ENCODE assay signal across 23 mouse cellular contexts in the genomic region with DNA sequence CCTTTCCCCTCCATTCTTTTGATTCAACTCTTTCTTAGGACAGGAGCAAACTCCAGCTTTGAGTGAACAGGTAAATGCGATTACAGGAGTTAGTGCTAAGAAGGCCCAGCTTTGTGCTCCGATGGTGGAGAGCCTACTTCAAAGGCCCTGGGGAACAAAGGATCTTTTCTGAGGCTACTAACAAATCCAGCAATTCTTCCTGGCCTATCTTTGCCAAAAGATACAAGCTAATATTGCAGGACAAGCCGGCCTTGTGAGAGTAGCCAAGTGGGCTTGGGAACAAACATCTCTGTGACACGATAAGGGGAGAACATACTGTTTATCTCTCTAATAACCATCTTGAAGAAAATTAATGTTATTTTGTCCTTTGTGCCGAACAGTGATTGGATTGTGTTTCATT. TPM values are rescaled to one million over a fixed set of nuclear protein-coding genes. Genes with fewer than 3 reads are reported as not detected.
A peak's percentile ranks its signal among the peaks of the same experiment; 100 is the strongest.
DNase-seq lines count a peak whose midpoint lies in the region; ATAC-seq lines count a peak whose summit lies in the region.
"Had no signal": no experiment of that assay in that cellular context is flagged by ENCODE, and none has a peak within 500 bp of the region (broad histone marks: within the 10 kb centered on the region; RNA-seq: fewer than 3 reads in every experiment).

No protein-coding gene starts in this region.

- H3K27ac ChIP-seq in embryonic facial prominence, embryonic 14.5 days (replicated peaks; ENCODE audit: low read depth, low read length), result no peak overlapping the region
- H3K27ac ChIP-seq in liver, embryonic 12.5 days, result no peak overlapping the region
- H3K27ac ChIP-seq: hindbrain, embryonic 10.5 days; limb, embryonic 13.5 days had no signal

- peaks cover 3% of the 10 kb centered on the region; the same call in 1 of the 2 replicates for H3K4me1 ChIP-seq in embryonic facial prominence, embryonic 14.5 days (ENCODE audit: control insufficient read depth, insufficient read depth, low read length)
- H3K4me1 ChIP-seq in liver, embryonic 12.5 days, result no peaks in the 10 kb centered on the region

- no peak for ATAC-seq in embryonic facial prominence, embryonic 14.5 days (ENCODE audit: low read depth)
- ATAC-seq in liver, embryonic 12.5 days, result no peak
- ATAC-seq: activated CD4-positive, CD25-positive, alpha-beta regulatory T cell, adult 4 months; liver, postnatal 0 days had no signal

- WGBS in embryonic facial prominence, embryonic 14.5 days, result 30% methylated on average over 5 of the region's 5 CpGs
- 68% methylated on average over 5 of the region's 5 CpGs for WGBS in liver, embryonic 12.5 days (ENCODE audit: insufficient replicate concordance)

- H3K9me3 ChIP-seq in embryonic facial prominence, embryonic 14.5 days (ENCODE audit: control insufficient read depth, low read length), result no peaks in the 10 kb centered on the region
- H3K9me3 ChIP-seq in liver, embryonic 12.5 days (replicated peaks), result no peaks in the 10 kb centered on the region
- H3K9me3 ChIP-seq: hindbrain, embryonic 10.5 days; limb, embryonic 13.5 days had no signal

- no peak overlapping the region for H3K9ac ChIP-seq in embryonic facial prominence, embryonic 14.5 days (ENCODE audit: low read depth, low read length)
- no peak overlapping the region for H3K9ac ChIP-seq in liver, embryonic 12.5 days
- H3K9ac ChIP-seq: limb, embryonic 13.5 days; liver, postnatal 0 days had no signal

- H3K36me3 ChIP-seq in embryonic facial prominence, embryonic 14.5 days (ENCODE audit: control insufficient read depth, insufficient read depth, low read length), result no peaks in the 10 kb centered on the region
- no peaks in the 10 kb centered on the region for H3K36me3 ChIP-seq in liver, embryonic 12.5 days
- H3K36me3 ChIP-seq: hindbrain, embryonic 10.5 days; limb, embryonic 13.5 days had no signal

- peak; percentile 16 for DNase-seq in adrenal gland, postnatal 14 days
- DNase-seq in adrenal gland, adult 2 months, result no peak
- DNase-seq in heart, adult 11 months, result peak; percentile 90
- DNase-seq in heart, postnatal 14 days, result no peak
- DNase-seq in lung, postnatal 36 days, result peak; percentile 19
- DNase-seq in lung, postnatal 14 days, result no peak
- peak; percentile 39 for DNase-seq in embryonic facial prominence, embryonic 14.5 days (ENCODE audit: low spot score)
- DNase-seq: cerebellum, adult 2 months; liver, postnatal 0 days; retina, postnatal 1 day had no signal

- no peaks in the 10 kb centered on the region for H3K27me3 ChIP-seq in embryonic facial prominence, embryonic 14.5 days (replicated peaks; ENCODE audit: control insufficient read depth, insufficient read depth, low read length)
- H3K27me3 ChIP-seq in liver, embryonic 12.5 days (replicated peaks), result no peaks in the 10 kb centered on the region
- H3K27me3 ChIP-seq: CH12.LX; limb, embryonic 13.5 days had no signal

- H3K4me3 ChIP-seq in embryonic facial prominence, embryonic 14.5 days (ENCODE audit: low read depth, low read length), result no peak overlapping the region
- no peak overlapping the region for H3K4me3 ChIP-seq in liver, embryonic 12.5 days
- H3K4me3 ChIP-seq: erythroblast, embryonic 14.5 days; hindbrain, embryonic 10.5 days; limb, embryonic 13.5 days had no signal

- intact Hi-C loops in heart, postnatal 14 days (cut with DNase I), result no loop called here

- H3K4me2 ChIP-seq in embryonic facial prominence, embryonic 14.5 days (ENCODE audit: low read depth, low read length), result no peak overlapping the region
- no peak overlapping the region for H3K4me2 ChIP-seq in liver, embryonic 12.5 days
- H3K4me2 ChIP-seq: limb, embryonic 13.5 days had no signal

RNA-seq across cellular contexts. Expression of gene Nox3, which starts 54.6 kb away (rescaled TPM):
- total RNA-seq in adrenal gland, postnatal 14 days (2021), result not detected in 2 replicates
- not detected for total RNA-seq in adrenal gland, adult 2 months (2021)
- not detected in 2 replicates for polyA plus RNA-seq in adrenal gland, adult 2 months (2012; rRNA removed)
- total RNA-seq in heart, postnatal 14 days (2021), result not detected
- polyA plus RNA-seq in embryonic facial prominence, embryonic 14.5 days (2014; fragmentation: Nextera tagmentation; extraction: Ambion mirVana), result 0.18 and 0.26 TPM in 2 replicates
- not detected in 2 replicates for polyA plus RNA-seq in liver, embryonic 12.5 days (2016; fragmentation: Nextera tagmentation; extraction: Ambion mirVana)
- total RNA-seq: CH12.LX; common myeloid progenitor, adult 5-6 weeks; gastrocnemius, postnatal 4 days had no signal
- polyA plus RNA-seq: activated CD4-positive, CD25-positive, alpha-beta regulatory T cell, adult 4 months; cerebellum, adult 2 months; erythroblast, embryonic 14.5 days; heart, embryonic 14.5 days; hindbrain, embryonic 10.5 days; intestine, embryonic 14.5 days; kidney, embryonic 14.5 days; limb, embryonic 13.5 days; liver, postnatal 0 days; neural tube, embryonic 14.5 days; small intestine, adult 2 months had no signal

Comparison
In these comparisons a context has a peak if more than half of its experiments do, and no peak if none do; other contexts are left out.
1. DNase-seq: peak in adrenal gland, postnatal 14 days (single experiment), heart, adult 11 months (single experiment), lung, postnatal 36 days (single experiment) and embryonic facial prominence, embryonic 14.5 days (single experiment); none in adrenal gland, adult 2 months (single experiment), heart, postnatal 14 days (0 of 2) and lung, postnatal 14 days (single experiment).